Mouse (Mus musculus) layer of hippocampus, postnatal 14 days (tissue): Measurements from ENCODE around the gene Itgae. TPM values are rescaled to one million over a fixed set of nuclear protein-coding genes. Genes with fewer than 3 reads are reported as not detected.

Experiments
- DNase-seq, 2 experiments: peaks; one replicate each; pipeline ENCODE4 v3.0.0; 2021 to 2022; ENCODE audit warnings: low spot score in 2 of 2, mixed read lengths in 1 of 2
- total RNA-seq, 2 experiments: library from RNA; stranded (reverse); gene quantifications; 2 replicates each; pipeline ENCODE4 v1.2.3; 2021

Gene Itgae
- total RNA-seq, 2 experiments from 2014 or later = 0.21 to 0.45 TPM

GRCm38 (mm10) chr11:73146026-73146974 is 55.9 kb downstream of the Itgae start:
- no peak for DNase-seq

GRCm38 (mm10) chr11:73146975-73147365 is 56.6 kb downstream of the Itgae start:
- DNase-seq = no peak

GRCm38 (mm10) chr11:73148209-73148608 is 57.8 kb downstream of the Itgae start:
- no peak for DNase-seq

- peak in 1 of 2 experiments; percentile 61 for DNase-seq
These were observed 64.7 kb downstream of the Itgae start for GRCm38 (mm10) chr11:73155071-73155470.

GRCm38 (mm10) chr11:73159957-73160810 is 69.8 kb downstream of the Itgae start, which contains the start of gene P2rx5:
Gene P2rx5 (plus strand): TSS chr11:73160421.
- no peak for DNase-seq

- DNase-seq = no peak
These were observed 70.4 kb downstream of the Itgae start for GRCm38 (mm10) chr11:73160811-73161200.

- DNase-seq = no peak
These were observed 71.2 kb downstream of the Itgae start for GRCm38 (mm10) chr11:73161616-73162015.

GRCm38 (mm10) chr11:73162284-73162683 is 71.9 kb downstream of the Itgae start:
- DNase-seq = no peak

GRCm38 (mm10) chr11:73168071-73168470 is 77.7 kb downstream of the Itgae start:
- no peak for DNase-seq

- DNase-seq = no peak
These were observed 78.2 kb downstream of the Itgae start for GRCm38 (mm10) chr11:73168576-73168975.

GRCm38 (mm10) chr11:73169231-73169630 is 78.8 kb downstream of the Itgae start:
- peak; percentile 47 to 65 for DNase-seq

GRCm38 (mm10) chr11:73172186-73172585 is 81.8 kb downstream of the Itgae start:
- no peak for DNase-seq

GRCm38 (mm10) chr11:73175612-73176011 is 85.2 kb downstream of the Itgae start:
- no peak for DNase-seq

GRCm38 (mm10) chr11:73176186-73176585 is 85.8 kb downstream of the Itgae start:
- no peak for DNase-seq

GRCm38 (mm10) chr11:73176608-73177508 is 86.5 kb downstream of the Itgae start, which contains the start of the genes Emc6 and Tax1bp3:
Gene Emc6 (minus strand): TSS chr11:73177037.
Gene Tax1bp3 (plus strand): TSS chr11:73177083.
- peak; percentile 93 to 97 for DNase-seq

- DNase-seq = no peak
These were observed 87.1 kb downstream of the Itgae start for GRCm38 (mm10) chr11:73177509-73177875.

- DNase-seq = no peak
These were observed 87.5 kb downstream of the Itgae start for GRCm38 (mm10) chr11:73177895-73178294.

GRCm38 (mm10) chr11:73185872-73186615 is 95.7 kb downstream of the Itgae start:
- DNase-seq = no peak

GRCm38 (mm10) chr11:73187231-73187630 is 96.8 kb downstream of the Itgae start:
- no peak for DNase-seq

GRCm38 (mm10) chr11:73193047-73193446 is 102.7 kb downstream of the Itgae start:
- no peak for DNase-seq
